Mouse (Mus musculus) forebrain, embryonic 13.5 days (tissue): Measurements from ENCODE around the gene Rbpjl. TPM values are rescaled to one million over a fixed set of nuclear protein-coding genes. Genes with fewer than 3 reads are reported as not detected.

Experiments
- ATAC-seq: fragments of 200-750 bp; cut with Nextera tagmentation; 2 replicates; pipeline ENCODE4 v1.8.0; 2017
- H3K27ac ChIP-seq: fragments of 300-500 bp; sonication (generic); 2 replicates; pipeline ENCODE4 v1.5.1; 2015; ENCODE audit warnings: inconsistent platforms, mild to moderate bottlenecking, moderate library complexity
- H3K27me3 ChIP-seq: fragments of 300-500 bp; sonication (generic); 2 replicates; pipeline ENCODE4 v1.6.1; 2015; ENCODE audit warnings: mild to moderate bottlenecking, inconsistent platforms
- H3K36me3 ChIP-seq: fragments of 300-500 bp; sonication (generic); 2 replicates; pipeline ENCODE4 v1.6.1; 2015; ENCODE audit warnings: mild to moderate bottlenecking, inconsistent platforms; ENCODE audit not compliant: poor library complexity, severe bottlenecking
- H3K4me1 ChIP-seq: fragments of 300-500 bp; sonication (generic); 2 replicates; pipeline ENCODE4 v1.6.1; 2015; ENCODE audit warnings: inconsistent platforms
- H3K4me2 ChIP-seq: fragments of 300-500 bp; sonication (generic); 2 replicates; pipeline ENCODE4 v1.6.1; 2015; ENCODE audit warnings: inconsistent platforms, mild to moderate bottlenecking, moderate library complexity
- H3K4me3 ChIP-seq: fragments of 300-500 bp; sonication (generic); 2 replicates; pipeline ENCODE4 v1.5.1; 2015; ENCODE audit warnings: mild to moderate bottlenecking, inconsistent platforms
- H3K9ac ChIP-seq: fragments of 300-500 bp; sonication (generic); 2 replicates; pipeline ENCODE4 v1.6.1; 2015; ENCODE audit warnings: mild to moderate bottlenecking, inconsistent platforms
- H3K9me3 ChIP-seq: fragments of 300-500 bp; sonication (generic); replicated peaks from 2 replicates; pipeline ENCODE4 v1.6.1; 2016; ENCODE audit warnings: inconsistent platforms
- WGBS: fragments of 180-500 bp; shearing (Covaris S2); methylation state at CpG from one replicate; pipeline ENCODE4 v1.1.7; 2015; 5-methylcytosine and 5-hydroxymethylcytosine counted together
- polyA plus RNA-seq: library from polyadenylated mRNA; unstranded; fragments of >200 nt; fragmentation: Nextera tagmentation; extraction: Ambion mirVana; gene quantifications from 2 replicates; pipeline ENCODE4 v1.2.1, GENCODE M21; 2015

The Rbpjl gene
- polyA plus RNA-seq, 1 experiment from 2014 or later: not detected

DNA sequence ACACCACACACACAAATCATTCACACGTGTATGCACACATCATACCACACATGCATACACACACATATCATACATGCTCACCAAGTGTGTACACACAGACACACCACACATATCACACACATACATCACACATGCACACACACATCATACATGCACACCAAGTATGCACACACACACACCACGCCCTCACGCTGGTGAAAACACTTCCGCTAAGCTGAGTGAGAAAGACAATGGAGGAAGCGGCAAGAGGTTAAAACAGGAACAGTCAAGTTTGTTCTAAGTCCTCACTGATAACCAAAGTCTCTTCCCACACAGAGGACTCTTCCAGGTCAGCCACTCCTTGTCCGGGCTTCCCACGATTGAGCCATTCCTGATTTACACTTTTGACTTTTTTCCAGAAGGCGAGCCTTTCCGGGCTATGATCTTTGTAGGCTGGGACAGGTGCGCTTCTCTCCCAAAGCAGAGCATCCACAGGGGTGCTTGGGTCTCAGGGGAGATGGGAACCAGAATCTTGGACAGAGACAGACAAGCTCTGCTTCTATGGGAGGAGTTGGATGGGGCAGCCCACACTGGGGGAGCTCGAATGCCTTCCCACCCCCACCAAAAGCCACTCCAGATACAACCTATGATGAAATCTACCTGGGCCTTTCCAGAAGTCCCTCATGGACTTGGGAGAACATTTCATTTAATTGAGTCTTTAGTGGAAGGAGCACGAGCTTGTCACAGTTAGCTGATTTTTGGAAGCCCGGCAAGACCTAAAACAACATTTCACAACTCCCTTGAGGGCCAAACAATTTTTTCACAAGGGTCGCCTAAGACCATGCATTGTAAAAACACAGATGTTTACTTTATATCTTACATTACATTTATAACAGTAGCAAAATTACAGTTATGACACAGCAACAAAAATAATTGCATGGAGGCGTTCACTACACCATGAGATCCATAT lies 25.2 kb upstream of the Rbpjl start:
- ATAC-seq: no peak
- Histone ChIP-seq H3K27ac (no peak overlapping the region), H3K36me3 (no peaks in the 10 kb centered on the region), H3K9ac (no peak overlapping the region), H3K9me3 (no peaks in the 10 kb centered on the region; the same call in 1 of the 2 replicates), H3K4me2 (no peak overlapping the region), H3K4me3 (no peak overlapping the region), H3K27me3 (no peaks in the 10 kb centered on the region), H3K4me1 (no peaks in the 10 kb centered on the region)
- 90% methylated on average over 15 of the region's 15 CpGs for WGBS

DNA sequence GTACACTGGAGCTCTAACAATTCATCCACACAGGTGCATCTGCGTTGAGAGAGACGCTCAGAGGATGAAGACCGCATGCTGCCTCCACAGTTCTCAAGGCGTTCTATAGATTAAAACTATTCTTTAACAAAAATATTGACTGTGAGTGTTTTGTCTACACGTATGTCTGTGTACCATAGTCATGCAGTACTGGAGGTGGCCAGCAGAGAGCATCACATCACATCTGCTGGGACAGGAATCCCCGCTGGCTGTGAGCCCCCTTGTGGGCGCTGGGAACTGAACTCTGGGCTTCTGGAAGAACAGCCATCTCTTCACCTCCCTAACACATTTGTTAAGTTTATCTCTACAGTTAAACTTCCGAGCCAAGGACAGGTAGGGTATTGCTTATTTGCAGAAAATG lies 21.2 kb upstream of the Rbpjl start:
- no peaks in the 10 kb centered on the region for H3K36me3 ChIP-seq
- WGBS: 77% methylated on average over 8 of the region's 8 CpGs
- no peak overlapping the region for H3K4me3 ChIP-seq

DNA sequence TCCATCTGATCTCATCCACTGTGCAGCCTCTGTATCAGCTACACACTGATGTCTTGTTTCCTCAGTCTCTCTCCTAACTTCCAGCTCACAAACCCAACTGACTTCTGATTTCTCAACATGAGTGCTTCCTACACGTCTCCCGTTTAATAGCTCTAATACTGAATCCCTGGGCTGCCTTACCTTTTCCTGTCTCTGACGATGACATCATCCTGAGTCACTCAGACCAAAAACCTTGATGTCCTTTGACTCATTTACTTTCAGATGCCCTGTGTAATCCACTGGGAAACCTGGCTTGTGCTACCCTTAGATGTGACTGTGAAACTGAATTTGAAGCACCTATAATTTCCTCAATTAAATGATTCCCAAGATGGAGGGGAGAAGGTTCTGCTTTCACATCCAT lies 20.0 kb upstream of the Rbpjl start:
- H3K4me3 ChIP-seq: no peak overlapping the region
- peaks cover 15% of the 10 kb centered on the region for H3K27me3 ChIP-seq
- peaks cover 17% of the 10 kb centered on the region for H3K4me1 ChIP-seq
- H3K27ac ChIP-seq: no peak overlapping the region
- H3K36me3 ChIP-seq: no peaks in the 10 kb centered on the region
- 90% methylated on average over 3 of the region's 3 CpGs for WGBS
- no peak overlapping the region for H3K9ac ChIP-seq
- no peak overlapping the region for H3K4me2 ChIP-seq
- no peak for ATAC-seq
- H3K9me3 ChIP-seq: no peaks in the 10 kb centered on the region; the same call in 1 of the 2 replicates

More for the DNA sequence above, 21.2 kb upstream of the Rbpjl start:
- no peak overlapping the region for H3K9ac ChIP-seq
- H3K4me2 ChIP-seq: no peak overlapping the region
- no peak overlapping the region for H3K27ac ChIP-seq
- no peak for ATAC-seq
- peaks cover 2% of the 10 kb centered on the region for H3K27me3 ChIP-seq
- peaks cover 13% of the 10 kb centered on the region for H3K4me1 ChIP-seq
- H3K9me3 ChIP-seq: no peaks in the 10 kb centered on the region; the same call in 1 of the 2 replicates

DNA sequence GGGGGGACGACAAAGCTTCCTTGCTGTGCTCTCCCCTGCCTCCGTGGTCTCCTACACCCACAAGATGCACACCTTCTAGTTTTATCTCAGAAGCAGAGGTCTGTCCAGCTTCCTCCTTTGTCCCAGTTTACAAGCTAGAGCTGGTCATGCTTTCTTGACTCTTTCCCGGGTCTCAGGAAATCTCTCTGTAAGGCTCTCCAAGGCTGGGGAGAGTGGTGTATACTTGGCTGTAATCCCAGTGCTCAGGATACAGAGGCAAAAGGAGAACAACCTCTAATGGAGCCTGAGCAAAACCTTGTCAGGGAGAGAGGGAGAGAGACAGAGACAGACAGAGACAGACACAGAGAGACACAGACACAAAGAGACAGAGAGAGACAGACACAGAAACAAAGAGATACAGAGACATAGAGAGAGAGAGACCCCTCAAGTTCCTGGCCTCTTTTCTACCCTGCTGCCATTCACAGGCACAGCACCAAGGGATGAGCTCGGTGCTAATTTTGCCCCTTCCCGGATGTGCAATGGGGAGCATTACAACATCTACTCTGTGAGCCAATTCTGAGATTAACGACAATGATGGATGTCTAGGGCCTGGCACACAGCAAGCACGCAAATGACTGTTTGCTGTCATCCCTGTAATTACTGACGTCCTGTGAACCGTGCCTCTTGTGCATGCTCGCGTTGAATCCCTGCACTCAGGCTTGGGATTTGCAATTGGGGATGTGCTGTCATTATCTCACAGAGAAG lies 19.1 kb upstream of the Rbpjl start:
- ATAC-seq: no peak
- H3K4me1 ChIP-seq: peaks cover 18% of the 10 kb centered on the region
- 67% methylated on average over 11 of the region's 11 CpGs for WGBS
- H3K4me2 ChIP-seq: no peak overlapping the region
- peaks cover 23% of the 10 kb centered on the region for H3K27me3 ChIP-seq
- no peaks in the 10 kb centered on the region for H3K36me3 ChIP-seq
- H3K27ac ChIP-seq: no peak overlapping the region
- H3K9ac ChIP-seq: no peak overlapping the region
- H3K9me3 ChIP-seq: no peaks in the 10 kb centered on the region; the same call in 1 of the 2 replicates
- H3K4me3 ChIP-seq: no peak overlapping the region

DNA sequence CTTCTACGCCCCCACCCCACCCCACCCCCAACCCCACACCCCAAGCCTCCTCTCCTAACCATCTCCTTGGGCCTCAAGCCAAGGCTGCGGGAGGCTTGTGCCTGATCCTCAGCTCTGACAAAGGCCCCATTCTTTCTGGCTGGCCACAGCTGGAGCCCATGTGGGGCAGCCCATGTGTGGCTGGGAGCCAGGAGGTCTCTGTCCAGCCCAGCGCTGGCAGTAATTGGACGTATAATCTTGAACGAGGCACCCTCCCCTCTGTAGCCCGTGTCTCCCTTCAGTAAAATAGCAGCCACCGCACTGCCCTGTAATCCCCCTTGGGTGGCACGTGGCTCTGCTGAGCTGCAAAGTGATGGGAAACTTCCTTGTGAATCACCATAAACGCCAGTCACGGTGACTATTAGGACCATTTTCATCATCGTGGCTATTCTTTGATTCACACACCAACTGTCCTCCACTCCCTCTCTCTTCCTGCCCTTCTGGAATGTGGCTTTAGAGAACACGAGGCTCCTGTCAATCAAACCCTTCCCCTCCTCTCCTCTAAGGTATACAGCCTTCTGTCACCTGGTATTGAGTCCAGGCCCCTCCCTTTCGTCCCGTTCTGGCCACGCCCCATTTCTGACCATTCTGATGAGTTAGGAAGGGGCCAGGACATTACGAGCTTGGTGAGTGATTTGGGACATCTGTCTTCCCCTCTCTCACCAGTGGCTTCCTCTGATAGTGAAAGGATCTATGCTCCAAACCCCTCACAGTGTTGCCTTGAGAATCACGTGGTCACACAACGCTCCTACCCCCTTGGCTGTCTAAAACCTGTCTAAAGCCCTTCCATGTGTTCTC lies 16.8 kb upstream of the Rbpjl start:
- no peaks in the 10 kb centered on the region for H3K36me3 ChIP-seq
- H3K4me1 ChIP-seq: peaks cover 22% of the 10 kb centered on the region
- H3K9me3 ChIP-seq: peaks cover 3% of the 10 kb centered on the region; the same call in 1 of the 2 replicates
- H3K27ac ChIP-seq: no peak overlapping the region
- H3K4me3 ChIP-seq: no peak overlapping the region
- peak overlapping the region; percentile 36 for H3K4me2 ChIP-seq
- WGBS: 6% methylated on average over 18 of the region's 18 CpGs
- H3K27me3 ChIP-seq: peaks cover 36% of the 10 kb centered on the region
- H3K9ac ChIP-seq: no peak overlapping the region
- peak; percentile 71; the same call in 1 of the 2 replicates for ATAC-seq

DNA sequence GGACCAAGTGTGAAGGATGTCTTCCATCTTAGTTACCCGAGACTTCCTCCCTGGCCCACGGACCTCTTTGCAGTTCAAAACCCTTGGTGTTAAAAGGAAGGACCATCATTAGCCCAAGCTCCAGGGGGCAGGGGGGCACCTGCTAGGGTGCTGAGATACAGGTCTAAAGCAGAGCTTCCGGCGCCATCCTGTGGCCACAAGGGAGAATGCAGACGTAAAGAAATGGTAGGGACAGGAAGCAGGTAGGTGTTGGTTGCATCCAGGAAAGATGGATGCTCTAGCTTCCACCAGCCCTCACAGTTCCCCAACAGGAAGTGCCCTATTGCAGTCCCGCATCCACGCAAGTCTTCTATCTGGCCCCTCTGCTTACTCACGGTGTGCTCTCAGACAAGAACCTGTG lies 16.0 kb upstream of the Rbpjl start:
- H3K36me3 ChIP-seq: no peaks in the 10 kb centered on the region
- H3K4me3 ChIP-seq: no peak overlapping the region
- no peak for ATAC-seq
- no peak overlapping the region; the same call in 1 of the 2 replicates for H3K4me2 ChIP-seq
- H3K27me3 ChIP-seq: peaks cover 41% of the 10 kb centered on the region
- WGBS: 18% methylated on average over 8 of the region's 8 CpGs
- no peak overlapping the region for H3K27ac ChIP-seq
- H3K4me1 ChIP-seq: peaks cover 22% of the 10 kb centered on the region
- H3K9ac ChIP-seq: no peak overlapping the region
- peaks cover 5% of the 10 kb centered on the region; the same call in 1 of the 2 replicates for H3K9me3 ChIP-seq

DNA sequence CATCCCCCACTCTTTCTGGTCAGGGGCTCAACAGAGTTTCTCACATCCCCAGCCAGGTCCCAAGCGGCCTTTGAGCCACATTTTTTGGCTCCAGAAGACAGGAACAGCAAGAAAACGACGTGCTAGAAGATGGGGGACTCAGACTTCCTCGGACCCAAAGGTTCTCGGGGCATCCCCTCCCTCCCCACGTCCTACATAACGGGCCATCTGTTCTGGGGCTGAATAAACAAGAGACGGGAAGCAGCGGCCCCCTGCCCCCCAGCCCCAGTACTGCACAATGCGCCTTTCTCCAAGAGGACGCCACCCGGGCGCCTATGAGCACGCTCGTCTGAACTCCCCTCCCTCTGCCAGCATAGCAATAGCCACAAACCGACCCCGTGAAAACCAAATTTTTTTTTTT lies 13.9 kb upstream of the Rbpjl start, which contains the start of gene Slpi:
Gene Slpi, minus strand, starts transcription at position 76 of the 400 bp plus-strand sequence.
- no peaks in the 10 kb centered on the region for H3K36me3 ChIP-seq
- peak; percentile 61 for ATAC-seq
- 0% methylated on average over 17 of the region's 17 CpGs for whole genome bisulfite sequencing

DNA sequence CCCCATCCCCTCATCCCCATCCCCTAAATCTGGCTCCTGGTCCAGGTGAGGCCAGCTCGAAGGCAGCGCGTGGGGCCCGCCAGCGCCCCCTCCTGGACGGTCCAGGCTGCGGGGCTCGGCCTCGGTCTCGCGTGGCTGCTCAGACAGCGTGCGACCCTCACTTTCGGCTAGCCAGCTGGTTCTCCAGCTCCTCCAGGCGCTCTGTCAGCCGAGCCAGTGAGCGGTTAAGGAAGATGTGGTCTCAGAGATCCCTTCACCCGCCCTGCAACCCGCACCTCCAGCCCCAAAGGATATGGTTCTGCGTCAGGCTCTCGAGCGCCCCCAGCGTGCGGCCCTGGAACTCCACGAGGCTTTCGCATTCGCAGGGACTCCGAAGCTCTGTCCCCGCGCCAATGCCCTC lies 13.4 kb upstream of the Rbpjl start:
- peaks cover 41% of the 10 kb centered on the region for H3K27me3 ChIP-seq
- ATAC-seq: peak; percentile 78
- WGBS: under 1% methylated on average over 27 of the region's 30 CpGs
- H3K9ac ChIP-seq: peak overlapping the region; percentile 60
- 0 out of 2 replicates have a peak, but pooled peaks cover 5% of the 10 kb centered on the region for H3K9me3 ChIP-seq
- H3K4me1 ChIP-seq: peaks cover 22% of the 10 kb centered on the region
- no peaks in the 10 kb centered on the region for H3K36me3 ChIP-seq
- H3K27ac ChIP-seq: no peak overlapping the region
- H3K4me3 ChIP-seq: peak overlapping the region; percentile 50
- peak overlapping the region; percentile 68 for H3K4me2 ChIP-seq

More for the DNA sequence above, 13.9 kb upstream of the Rbpjl start, which contains the start of gene Slpi:
- H3K9me3 ChIP-seq: 0 out of 2 replicates have a peak, but pooled peaks cover 5% of the 10 kb centered on the region
- H3K4me3 ChIP-seq: peak within 1 kb of the TSS; percentile 50
- H3K27me3 ChIP-seq: peaks cover 41% of the 10 kb centered on the region
- H3K4me2 ChIP-seq: peak within 1 kb of the TSS; percentile 68
- peak within 1 kb of the TSS; percentile 60 for H3K9ac ChIP-seq
- peaks cover 22% of the 10 kb centered on the region for H3K4me1 ChIP-seq
- no peak within 1 kb of the TSS; the same call in 1 of the 2 replicates for H3K27ac ChIP-seq

DNA sequence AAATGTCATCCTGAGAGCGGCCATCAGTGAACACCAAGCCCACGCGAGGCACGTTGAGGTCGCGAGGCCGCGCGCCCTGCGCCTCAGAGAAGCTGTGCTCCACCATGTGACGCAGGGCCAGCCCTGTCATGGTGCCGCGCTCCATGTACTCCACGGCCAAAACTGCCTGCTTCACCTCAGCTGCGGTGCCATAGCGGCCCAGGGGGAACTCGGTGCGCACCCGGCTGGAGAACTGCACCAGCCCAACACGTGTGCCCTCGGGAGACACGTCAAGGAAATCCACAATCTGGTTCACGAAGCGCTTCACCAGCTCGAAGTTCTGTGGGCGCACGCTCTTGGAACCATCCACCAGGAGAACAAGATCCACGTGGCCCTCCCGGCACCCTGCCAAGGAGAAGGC lies 9.8 kb upstream of the Rbpjl start:
- Histone ChIP-seq H3K4me3 (no peak overlapping the region), H3K4me1 (peaks cover 5% of the 10 kb centered on the region; the same call in 1 of the 2 replicates), H3K9ac (no peak overlapping the region), H3K4me2 (no peak overlapping the region), H3K36me3 (no peaks in the 10 kb centered on the region), H3K27me3 (peaks cover 24% of the 10 kb centered on the region), H3K9me3 (peaks cover 14% of the 10 kb centered on the region; the same call in 1 of the 2 replicates), H3K27ac (no peak overlapping the region)
- 78% methylated on average over 29 of the region's 29 CpGs for WGBS
- no peak for ATAC-seq

DNA sequence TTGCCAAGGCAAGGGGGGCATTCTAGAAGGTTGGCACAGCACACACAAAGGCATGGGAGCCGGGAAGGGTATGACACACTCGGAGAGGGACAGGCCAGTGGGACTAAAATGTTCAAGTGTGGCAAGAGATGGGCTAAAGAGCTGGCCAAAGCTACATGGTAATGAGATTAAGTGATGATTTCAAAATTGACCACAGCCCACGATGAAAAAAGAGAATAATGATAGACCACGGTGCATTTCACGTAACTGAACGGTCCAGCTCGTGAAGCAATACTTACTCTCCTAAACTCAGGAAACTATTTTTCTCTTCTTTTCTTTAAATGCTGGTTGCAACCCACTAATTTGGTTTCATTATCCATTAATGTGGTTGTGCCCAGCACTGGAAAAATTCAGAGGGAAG lies 6.9 kb upstream of the Rbpjl start:
- H3K4me2 ChIP-seq: no peak overlapping the region
- H3K36me3 ChIP-seq: no peaks in the 10 kb centered on the region
- no peaks in the 10 kb centered on the region for H3K4me1 ChIP-seq
- H3K4me3 ChIP-seq: no peak overlapping the region
- H3K9me3 ChIP-seq: peaks cover 13% of the 10 kb centered on the region
- peaks cover 30% of the 10 kb centered on the region for H3K27me3 ChIP-seq
- 90% methylated on average over 7 of the region's 7 CpGs for WGBS
- H3K9ac ChIP-seq: no peak overlapping the region
- no peak overlapping the region for H3K27ac ChIP-seq
- ATAC-seq: no peak

DNA sequence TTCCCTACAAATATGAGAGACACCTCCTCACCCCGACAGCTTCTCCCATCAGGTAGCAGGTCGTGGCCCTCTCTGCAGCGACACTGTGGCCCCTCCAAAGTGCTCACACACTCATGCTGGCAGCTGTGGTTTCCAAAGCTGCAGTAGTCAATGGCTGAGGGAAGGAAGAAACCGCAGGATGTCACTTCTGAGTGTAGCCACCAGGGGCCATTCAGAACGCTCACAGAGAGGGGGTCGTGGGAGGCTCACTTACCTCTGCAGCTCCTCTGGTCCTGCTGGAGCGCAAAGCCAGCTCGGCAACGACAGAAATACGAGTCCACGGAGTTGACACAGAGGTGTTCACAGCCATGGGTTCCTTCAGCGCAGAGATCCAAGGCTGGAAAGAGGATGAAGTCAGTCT lies 6.0 kb upstream of the Rbpjl start:
- Histone ChIP-seq H3K9ac (no peak overlapping the region), H3K4me1 (no peaks in the 10 kb centered on the region), H3K27ac (no peak overlapping the region), H3K36me3 (no peaks in the 10 kb centered on the region), H3K4me3 (no peak overlapping the region), H3K9me3 (peaks cover 10% of the 10 kb centered on the region), H3K27me3 (peaks cover 33% of the 10 kb centered on the region), H3K4me2 (no peak overlapping the region)
- WGBS: 73% methylated on average over 12 of the region's 12 CpGs
- no peak for ATAC-seq
